Mouse (Mus musculus) lung, embryonic 16.5 days (tissue): Measurements from ENCODE around the gene Aasdh. TPM values are rescaled to one million over a fixed set of nuclear protein-coding genes. Genes with fewer than 3 reads are reported as not detected.

ENCODE experiments used
- ATAC-seq: fragments of 200-750 bp; cut with Nextera tagmentation; 2 replicates; pipeline ENCODE4 v1.8.0; 2017; ENCODE audit warnings: low read depth, mild to moderate bottlenecking, moderate library complexity
- H3K27ac ChIP-seq: fragments of 300-500 bp; sonication (generic); 2 replicates; pipeline ENCODE4 v1.5.1; 2014; ENCODE audit warnings: mild to moderate bottlenecking, control low read depth, low read length
- H3K27me3 ChIP-seq: fragments of 300-500 bp; sonication (generic); 2 replicates; pipeline ENCODE4 v1.6.1; 2014; ENCODE audit warnings: low read depth, low read length, mixed read lengths; ENCODE audit not compliant: control insufficient read depth, insufficient read depth
- H3K36me3 ChIP-seq: fragments of 300-500 bp; sonication (generic); 2 replicates; pipeline ENCODE4 v1.6.1; 2014; ENCODE audit warnings: low read length; ENCODE audit not compliant: control insufficient read depth, insufficient read depth
- H3K4me1 ChIP-seq: fragments of 300-500 bp; sonication (generic); replicated peaks from 2 replicates; pipeline ENCODE4 v1.6.1; 2014; ENCODE audit warnings: low read length, mixed read lengths; ENCODE audit not compliant: control insufficient read depth, insufficient read depth
- H3K4me2 ChIP-seq: fragments of 300-500 bp; sonication (generic); 2 replicates; pipeline ENCODE4 v1.6.1; 2014; ENCODE audit warnings: low read depth, low read length, control low read depth
- H3K4me3 ChIP-seq: fragments of 300-500 bp; sonication (generic); 2 replicates; pipeline ENCODE4 v1.5.1; 2014; ENCODE audit warnings: mild to moderate bottlenecking, low read length, control low read depth
- H3K9ac ChIP-seq: fragments of 300-500 bp; sonication (generic); 2 replicates; pipeline ENCODE4 v1.6.1; 2014; ENCODE audit warnings: low read length, control low read depth
- H3K9me3 ChIP-seq: fragments of 300-500 bp; sonication (generic); 2 replicates; pipeline ENCODE4 v1.6.1; 2016; ENCODE audit warnings: low read length; ENCODE audit not compliant: control insufficient read depth
- WGBS: fragments of 180-500 bp; shearing (Covaris S2); extraction: QIAGEN DNeasy Blood & Tissue Kit; methylation state at CpG from one replicate; pipeline ENCODE4 v1.1.7; 2014; 5-methylcytosine and 5-hydroxymethylcytosine counted together
- polyA plus RNA-seq: library from polyadenylated mRNA; unstranded; fragments of >200 nt; fragmentation: Nextera tagmentation; extraction: Ambion mirVana; gene quantifications from 2 replicates; pipeline ENCODE4 v1.2.1, GENCODE M21; 2015

The Aasdh gene
- polyA plus RNA-seq, 1 experiment from 2014 or later: 18.6 TPM

- ATAC-seq: no peak
- no peak overlapping the region for H3K9ac ChIP-seq
- no peak overlapping the region for H3K4me2 ChIP-seq
- no peaks in the 10 kb centered on the region for H3K36me3 ChIP-seq
- no peak overlapping the region for H3K4me3 ChIP-seq
- H3K4me1 ChIP-seq: no peaks in the 10 kb centered on the region
- H3K27ac ChIP-seq: no peak overlapping the region
- 61% methylated on average over 5 of the region's 5 CpGs for WGBS
- no peaks in the 10 kb centered on the region for H3K27me3 ChIP-seq
- no peaks in the 10 kb centered on the region for H3K9me3 ChIP-seq
Observed at GRCm38 (mm10) chr5:76837018-76837417, 68.3 kb downstream of the Aasdh start.

- ATAC-seq: no peak
- Histone ChIP-seq H3K27ac (no peak overlapping the region), H3K36me3 (no peaks in the 10 kb centered on the region), H3K4me2 (no peak overlapping the region), H3K4me1 (no peaks in the 10 kb centered on the region), H3K27me3 (no peaks in the 10 kb centered on the region), H3K9ac (no peak overlapping the region), H3K4me3 (no peak overlapping the region), H3K9me3 (no peaks in the 10 kb centered on the region)
- WGBS: 74% methylated on average over 17 of the region's 17 CpGs
Observed at GRCm38 (mm10) chr5:76832529-76833210, 72.6 kb downstream of the Aasdh start.

- no peak for ATAC-seq
- Histone ChIP-seq H3K27me3 (no peaks in the 10 kb centered on the region), H3K4me3 (no peak overlapping the region), H3K27ac (no peak overlapping the region), H3K9me3 (no peaks in the 10 kb centered on the region), H3K4me1 (no peaks in the 10 kb centered on the region), H3K9ac (no peak overlapping the region), H3K36me3 (no peaks in the 10 kb centered on the region), H3K4me2 (no peak overlapping the region)
- 87% methylated on average over 7 of the region's 7 CpGs for WGBS
Observed at GRCm38 (mm10) chr5:76828527-76829240, 76.6 kb downstream of the Aasdh start.

Other genes starting within 250 kb of the Aasdh start
- 8.6 and 9.5 TPM in 2 replicates for gene C530008M17Rik, start 249.0 kb downstream of the Aasdh start, polyA plus RNA-seq
- 282 and 292 TPM in 2 replicates for gene Paics, start 45.8 kb upstream of the Aasdh start, polyA plus RNA-seq
- gene Ppat, start 46.1 kb upstream of the Aasdh start, polyA plus RNA-seq: 31.5 and 32.7 TPM in 2 replicates
- 92.2 and 98.1 TPM in 2 replicates for gene Srp72, start 69.2 kb upstream of the Aasdh start, polyA plus RNA-seq
- gene Arl9, start 98.5 kb upstream of the Aasdh start, polyA plus RNA-seq: 0.60 and 0.74 TPM in 2 replicates
- gene Thegl, start 110.5 kb upstream of the Aasdh start, polyA plus RNA-seq: 1.4 and 1.7 TPM in 2 replicates
- gene Hopx, start 209.6 kb upstream of the Aasdh start, polyA plus RNA-seq: 13.6 and 18.1 TPM in 2 replicates